Mouse (Mus musculus): ENCODE data around the gene Klk1b4. TPM values are rescaled to one million over a fixed set of nuclear protein-coding genes. Genes with fewer than 3 reads are reported as not detected.

Gene Klk1b4
- polyA plus RNA-seq (2017; shearing (Covaris generic)) = not detected

DNA sequence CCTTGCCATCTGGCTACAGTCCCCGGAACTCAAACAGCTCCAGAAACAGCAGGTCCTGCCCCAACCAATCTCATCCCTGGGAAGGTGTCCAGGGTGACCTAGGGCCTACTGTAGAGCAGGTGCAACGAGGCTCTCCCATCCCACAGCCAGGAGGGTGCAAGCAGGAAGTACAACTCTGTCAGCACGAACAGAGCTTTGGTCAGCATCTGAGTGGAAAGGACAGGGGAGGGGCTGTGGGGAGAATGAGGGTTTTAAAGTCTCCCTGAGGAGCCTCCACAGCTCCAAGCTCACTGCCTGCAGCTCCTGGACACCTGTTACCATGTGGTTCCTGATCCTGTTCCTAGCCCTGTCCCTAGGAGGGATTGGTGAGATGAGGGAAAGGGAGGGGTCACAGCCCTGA, at the start of gene Klk1b4:
Gene Klk1b4, plus strand, starts transcription at position 301 of the 400 bp plus-strand sequence.

DNA sequence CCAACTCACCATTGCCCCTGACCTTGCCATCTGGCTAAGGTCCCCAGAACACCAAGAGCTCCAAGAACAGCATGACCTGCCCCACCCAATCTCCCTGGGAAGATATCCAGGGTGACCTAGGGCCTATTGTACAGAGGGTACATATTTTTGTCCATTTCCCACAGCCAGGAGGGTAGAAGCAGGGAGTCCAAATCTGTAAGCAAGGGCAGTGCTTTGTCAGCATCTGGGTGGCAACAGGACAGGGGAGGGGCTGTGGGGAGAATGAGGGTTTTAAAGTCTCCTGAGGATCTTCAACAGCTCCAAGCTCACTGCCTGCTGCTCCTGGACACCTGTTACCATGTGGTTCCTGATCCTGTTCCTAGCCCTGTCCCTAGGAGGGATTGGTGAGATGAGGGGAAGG, 19.3 kb upstream of the Klk1b4 start, which contains the start of gene Klk1b24:
Gene Klk1b24, plus strand, starts transcription at position 301 of the 400 bp plus-strand sequence.

GRCm38 (mm10) chr7:44197891-44198290, 9.3 kb upstream of the Klk1b4 start, which contains the start of gene Klk1b3:
TSS of gene Klk1b3 (plus strand) at chr7:44198191.

DNA sequence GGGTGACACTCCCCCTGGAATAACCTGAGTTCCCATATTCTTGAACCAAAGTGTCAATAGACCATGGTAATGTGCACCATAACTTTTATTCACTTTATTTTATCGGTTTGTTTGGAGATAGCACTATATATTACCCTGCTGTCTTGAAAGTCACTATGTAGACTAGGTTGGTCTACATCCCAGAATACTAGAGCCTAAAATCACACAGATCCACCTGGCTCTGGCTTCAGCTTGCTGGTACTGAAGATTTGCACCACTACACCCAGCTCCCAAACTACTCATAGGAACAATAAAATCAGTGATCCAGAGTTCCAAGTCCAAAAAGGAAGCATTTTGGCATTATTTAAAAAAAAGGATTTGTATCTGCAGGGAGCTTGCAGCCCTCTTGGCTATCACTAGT, 8.4 kb downstream of the Klk1b4 start, which contains the start of gene Klk1b5:
Gene Klk1b5, plus strand, starts transcription at position 301 of the 400 bp plus-strand sequence.

DNA sequence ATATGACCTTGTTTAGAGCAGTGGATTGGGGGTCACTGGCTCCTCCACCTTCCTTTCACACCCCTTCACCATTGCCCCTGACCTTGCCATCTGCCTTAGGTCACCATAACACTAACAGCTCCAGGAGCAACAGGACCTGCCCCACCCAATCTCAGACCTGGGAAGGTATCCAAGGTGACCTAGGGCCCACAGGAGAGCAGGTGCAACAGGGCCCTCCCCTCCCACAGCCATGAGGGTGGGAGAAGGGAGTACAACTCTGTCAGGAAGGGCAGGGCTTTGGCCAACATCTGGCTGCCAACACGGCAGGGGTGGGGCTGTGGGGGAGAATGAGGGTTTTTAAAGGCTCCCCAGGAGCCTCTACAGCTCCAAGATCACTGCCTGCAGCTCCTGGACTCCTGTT, 17.8 kb downstream of the Klk1b4 start, which contains the start of gene Klk1:
Gene Klk1, plus strand, starts transcription at position 285 of the 400 bp plus-strand sequence.

DNA sequence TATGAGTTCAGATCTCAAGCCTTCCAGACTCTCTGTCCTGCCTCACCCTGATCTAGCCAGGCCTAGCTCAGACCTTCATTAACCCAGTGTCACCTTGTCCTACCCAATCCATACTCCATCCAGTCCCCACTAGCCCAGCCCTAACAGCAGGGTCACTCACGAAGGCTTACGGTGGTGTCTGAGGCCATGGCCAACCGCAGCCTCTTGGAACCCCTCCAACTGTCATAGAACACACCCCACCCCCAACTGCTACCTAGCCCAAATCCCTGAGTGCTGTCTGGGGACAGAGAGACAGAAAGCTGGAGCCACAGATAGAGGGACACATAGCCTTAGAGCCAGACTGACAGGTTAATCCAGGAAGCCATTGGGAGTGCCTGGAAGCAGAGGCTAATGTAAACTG, 28.7 kb downstream of the Klk1b4 start, which contains the start of gene Gm36864:
Gene Gm36864, plus strand, starts transcription at position 269 of the 400 bp plus-strand sequence.

DNA sequence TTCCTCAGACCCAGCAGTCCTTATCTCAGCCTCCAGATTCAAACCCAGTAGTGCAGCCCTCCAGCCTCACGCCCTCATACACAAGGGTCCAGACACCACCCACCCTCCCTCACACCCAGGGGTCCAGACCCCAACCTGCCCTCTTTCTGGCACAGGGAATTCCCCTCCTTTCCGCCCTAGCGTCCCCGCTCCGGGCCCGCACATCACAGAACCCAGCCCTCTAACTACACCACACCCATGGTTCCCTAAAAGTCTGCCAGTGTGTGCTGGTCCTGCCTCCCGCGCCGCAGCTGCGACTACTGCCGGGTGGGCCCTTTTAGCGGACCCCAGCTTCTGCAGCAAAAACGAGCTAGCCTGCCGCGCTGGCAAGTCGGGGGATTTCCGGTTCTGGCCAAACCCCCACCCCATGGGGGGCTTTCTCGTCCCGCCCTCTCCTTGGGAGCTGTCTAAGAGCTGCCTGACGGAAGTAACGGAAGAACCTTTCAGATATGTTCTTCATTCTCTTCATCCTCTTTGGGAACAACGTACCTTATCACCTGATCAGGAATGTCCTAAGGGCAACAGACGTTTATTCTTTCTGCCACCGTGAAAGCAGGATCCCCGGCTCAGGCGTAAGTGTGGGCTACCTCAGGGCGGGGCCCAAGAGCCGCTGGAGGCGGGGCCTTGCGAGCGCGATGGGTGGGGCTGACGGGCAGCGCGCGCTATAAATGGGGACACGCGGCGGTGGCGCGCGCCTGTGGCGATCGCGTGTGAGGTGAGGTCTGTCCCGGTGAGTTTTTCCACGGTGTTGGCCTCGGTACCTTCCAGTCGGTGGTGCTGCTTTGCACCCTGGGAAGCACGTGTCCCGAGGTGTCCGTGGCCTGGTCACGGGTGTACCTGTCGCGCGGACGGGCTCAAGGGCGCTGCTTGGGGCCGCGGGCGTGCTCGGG, 39.1 kb downstream of the Klk1b4 start, which contains the start of the genes 1700028J19Rik and 2410002F23Rik:
Gene 1700028J19Rik, minus strand, starts transcription at position 641 of the 929 bp plus-strand sequence.
Gene 2410002F23Rik, plus strand, starts transcription at position 668 of the 929 bp plus-strand sequence.

GRCm38 (mm10) chr7:44257278-44257677, 50.0 kb downstream of the Klk1b4 start, which contains the start of gene Acp4:
TSS of gene Acp4 (minus strand) at chr7:44257378.

DNA sequence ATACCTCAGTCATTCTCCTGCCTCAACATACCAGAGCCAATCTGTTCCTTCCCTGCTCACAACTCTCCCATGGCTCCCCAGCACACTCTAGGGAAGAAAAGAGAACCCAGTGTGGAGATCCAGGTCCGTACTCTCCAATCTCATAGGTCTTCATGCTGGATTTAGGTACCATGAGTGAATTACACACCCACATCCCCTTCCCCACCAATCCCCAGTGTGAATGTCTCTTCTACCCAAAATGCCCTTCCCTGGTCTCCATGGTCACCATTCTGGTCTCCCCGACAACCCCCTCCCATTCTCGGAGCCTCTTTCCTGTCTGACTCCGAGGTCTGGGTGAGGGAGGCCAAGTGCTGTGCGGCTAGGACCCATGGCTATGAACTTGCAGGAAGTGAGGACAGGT, 53.9 kb downstream of the Klk1b4 start, which contains the start of gene Gm15517:
Gene Gm15517, plus strand, starts transcription at position 301 of the 400 bp plus-strand sequence.

Other genes with a start within 250 kb of the Klk1b4 start
- not detected for gene Klk1b1, start 240.7 kb upstream of the Klk1b4 start, polyA plus RNA-seq (2017; shearing (Covaris generic))
- gene Klk1b9, start 231.4 kb upstream of the Klk1b4 start, polyA plus RNA-seq (2017; shearing (Covaris generic)) = not detected
- not detected for gene Klk1b11, start 211.6 kb upstream of the Klk1b4 start, polyA plus RNA-seq (2017; shearing (Covaris generic))
- not detected for gene Klk1b26, start 195.3 kb upstream of the Klk1b4 start, polyA plus RNA-seq (2017; shearing (Covaris generic))
- gene Klk1b27, start 155.1 kb upstream of the Klk1b4 start, polyA plus RNA-seq (2017; shearing (Covaris generic)) = not detected
- not detected for gene Klk1b21, start 105.1 kb upstream of the Klk1b4 start, polyA plus RNA-seq (2017; shearing (Covaris generic))
- not detected for gene Klk1b22, start 94.8 kb upstream of the Klk1b4 start, polyA plus RNA-seq (2017; shearing (Covaris generic))
- gene Klk1b16, start 70.7 kb upstream of the Klk1b4 start, polyA plus RNA-seq (2017; shearing (Covaris generic)) = not detected
- gene Klk1b24, start 19.2 kb upstream of the Klk1b4 start, polyA plus RNA-seq (2017; shearing (Covaris generic)) = not detected
- gene Klk1b3, start 9.2 kb upstream of the Klk1b4 start, polyA plus RNA-seq (2017; shearing (Covaris generic)) = not detected
- gene Klk1b5, start 8.5 kb downstream of the Klk1b4 start, polyA plus RNA-seq (2017; shearing (Covaris generic)) = not detected
- not detected for gene Klk1, start 17.9 kb downstream of the Klk1b4 start, polyA plus RNA-seq (2017; shearing (Covaris generic))
- not detected for gene Gm36864, start 28.7 kb downstream of the Klk1b4 start, polyA plus RNA-seq (2017; shearing (Covaris generic))
- 0.85 TPM for gene 1700028J19Rik, start 39.3 kb downstream of the Klk1b4 start, polyA plus RNA-seq (2017; shearing (Covaris generic))
- 192 TPM for gene 2410002F23Rik, start 39.3 kb downstream of the Klk1b4 start, polyA plus RNA-seq (2017; shearing (Covaris generic))
- gene Acp4, start 49.9 kb downstream of the Klk1b4 start, polyA plus RNA-seq (2017; shearing (Covaris generic)) = not detected
- not detected for gene Gm15517, start 54.0 kb downstream of the Klk1b4 start, polyA plus RNA-seq (2017; shearing (Covaris generic))
- gene Clec11a, start 99.5 kb downstream of the Klk1b4 start, polyA plus RNA-seq (2017; shearing (Covaris generic)) = 0.12 TPM
- 0.47 TPM for gene Shank1, start 102.8 kb downstream of the Klk1b4 start, polyA plus RNA-seq (2017; shearing (Covaris generic))
- gene Syt3, start 176.7 kb downstream of the Klk1b4 start, polyA plus RNA-seq (2017; shearing (Covaris generic)) = 0.77 TPM
- gene 1700008O03Rik, start 178.4 kb downstream of the Klk1b4 start, polyA plus RNA-seq (2017; shearing (Covaris generic)) = not detected
- gene Lrrc4b, start 221.6 kb downstream of the Klk1b4 start, polyA plus RNA-seq (2017; shearing (Covaris generic)) = not detected